Mouse (Mus musculus): Measurements from ENCODE around the gene Plekhg5. TPM values are rescaled to one million over a fixed set of nuclear protein-coding genes. Genes with fewer than 3 reads are reported as not detected.

Gene Plekhg5
- polyA plus RNA-seq, 1 experiment from 2014 or later = 8.9 TPM

- Histone ChIP-seq H3K4me3 (ENCODE audit: low read depth, low read length) (peak overlapping the region; percentile 42), H3K4me2 (peak overlapping the region; percentile 62), H3K4me1 (replicated peaks; ENCODE audit: control insufficient read depth, insufficient read depth, low read length) (peaks cover 30% of the 10 kb centered on the region), H3K9ac (ENCODE audit: low read depth, low read length) (no peak overlapping the region; the same call in 1 of the 2 replicates), H3K27me3 (replicated peaks; ENCODE audit: control insufficient read depth, insufficient read depth, low read length) (peaks cover 67% of the 10 kb centered on the region), H3K27ac (ENCODE audit: low read depth, low read length) (no peak overlapping the region), H3K9me3 (ENCODE audit: control insufficient read depth, low read length) (no peaks in the 10 kb centered on the region), H3K36me3 (ENCODE audit: control insufficient read depth, insufficient read depth, low read length) (no peaks in the 10 kb centered on the region)
- WGBS = under 1% methylated on average over 22 of the region's 23 CpGs
- DNase-seq (ENCODE audit: low spot score) (peak; percentile 88), ATAC-seq (replicated peaks; ENCODE audit: low FRiP score) (peak; percentile 46)
Measured at GRCm38 (mm10) chr4:152153771-152154177, 81.5 kb downstream of the Plekhg5 start.

GRCm38 (mm10) chr4:152155019-152155418 lies 82.7 kb downstream of the Plekhg5 start:
- ATAC-seq (replicated peaks; ENCODE audit: low FRiP score) (no peak), DNase-seq (ENCODE audit: low spot score) (no peak)
- H3K27me3 ChIP-seq (replicated peaks; ENCODE audit: control insufficient read depth, insufficient read depth, low read length) = peaks cover 68% of the 10 kb centered on the region
- 56% methylated on average over 4 of the region's 4 CpGs for WGBS
- H3K9ac ChIP-seq (ENCODE audit: low read depth, low read length) = no peak overlapping the region
- no peak overlapping the region for H3K27ac ChIP-seq (ENCODE audit: low read depth, low read length)
- H3K4me2 ChIP-seq = no peak overlapping the region
- H3K9me3 ChIP-seq (ENCODE audit: control insufficient read depth, low read length) = no peaks in the 10 kb centered on the region
- no peak overlapping the region for H3K4me3 ChIP-seq (ENCODE audit: low read depth, low read length)
- H3K4me1 ChIP-seq (replicated peaks; ENCODE audit: control insufficient read depth, insufficient read depth, low read length) = peaks cover 32% of the 10 kb centered on the region
- no peaks in the 10 kb centered on the region for H3K36me3 ChIP-seq (ENCODE audit: control insufficient read depth, insufficient read depth, low read length)

GRCm38 (mm10) chr4:152157779-152158584 lies 85.7 kb downstream of the Plekhg5 start:
- H3K4me3 ChIP-seq (ENCODE audit: low read depth, low read length) = peak overlapping the region; percentile 36
- H3K27me3 ChIP-seq (replicated peaks; ENCODE audit: control insufficient read depth, insufficient read depth, low read length) = peaks cover 66% of the 10 kb centered on the region
- H3K9me3 ChIP-seq (ENCODE audit: control insufficient read depth, low read length) = no peaks in the 10 kb centered on the region
- no peak overlapping the region for H3K9ac ChIP-seq (ENCODE audit: low read depth, low read length)
- H3K4me2 ChIP-seq = peak overlapping the region; percentile 68
- H3K36me3 ChIP-seq (ENCODE audit: control insufficient read depth, insufficient read depth, low read length) = no peaks in the 10 kb centered on the region
- 14% methylated on average over 21 of the region's 21 CpGs for WGBS
- H3K27ac ChIP-seq (ENCODE audit: low read depth, low read length) = no peak overlapping the region
- DNase-seq (ENCODE audit: low spot score) = peak; percentile 71
- H3K4me1 ChIP-seq (replicated peaks; ENCODE audit: control insufficient read depth, insufficient read depth, low read length) = peaks cover 17% of the 10 kb centered on the region
- ATAC-seq (replicated peaks; ENCODE audit: low FRiP score) = no peak

GRCm38 (mm10) chr4:152158585-152159284 lies 86.4 kb downstream of the Plekhg5 start, which contains the start of gene Hes2:
Gene Hes2, plus strand, starts transcription at chr4:152158867.
- Histone ChIP-seq H3K4me3 (ENCODE audit: low read depth, low read length) (peak within 1 kb of the TSS; percentile 36), H3K27ac (ENCODE audit: low read depth, low read length) (no peak within 1 kb of the TSS), H3K36me3 (ENCODE audit: control insufficient read depth, insufficient read depth, low read length) (no peaks in the 10 kb centered on the region), H3K4me1 (replicated peaks; ENCODE audit: control insufficient read depth, insufficient read depth, low read length) (peaks cover 15% of the 10 kb centered on the region), H3K4me2 (peak within 1 kb of the TSS; percentile 68), H3K9me3 (ENCODE audit: control insufficient read depth, low read length) (no peaks in the 10 kb centered on the region), H3K27me3 (replicated peaks; ENCODE audit: control insufficient read depth, insufficient read depth, low read length) (peaks cover 59% of the 10 kb centered on the region), H3K9ac (ENCODE audit: low read depth, low read length) (no peak within 1 kb of the TSS; the same call in 1 of the 2 replicates)
- ATAC-seq (replicated peaks; ENCODE audit: low FRiP score) (peak; percentile 44), DNase-seq (ENCODE audit: low spot score) (peak; percentile 60)
- 5% methylated on average over 35 of the region's 35 CpGs for WGBS

- Histone ChIP-seq H3K27me3 (replicated peaks; ENCODE audit: control insufficient read depth, insufficient read depth, low read length) (peaks cover 58% of the 10 kb centered on the region), H3K4me3 (ENCODE audit: low read depth, low read length) (peak overlapping the region; percentile 36)
- WGBS = 1% methylated on average over 19 of the region's 19 CpGs
Measured at GRCm38 (mm10) chr4:152159285-152159678, 87.0 kb downstream of the Plekhg5 start.

GRCm38 (mm10) chr4:152160748-152161147 lies 88.5 kb downstream of the Plekhg5 start:
- Histone ChIP-seq H3K36me3 (ENCODE audit: control insufficient read depth, insufficient read depth, low read length) (no peaks in the 10 kb centered on the region), H3K9me3 (ENCODE audit: control insufficient read depth, low read length) (no peaks in the 10 kb centered on the region), H3K4me1 (replicated peaks; ENCODE audit: control insufficient read depth, insufficient read depth, low read length) (peaks cover 11% of the 10 kb centered on the region), H3K27me3 (replicated peaks; ENCODE audit: control insufficient read depth, insufficient read depth, low read length) (peaks cover 57% of the 10 kb centered on the region), H3K9ac (ENCODE audit: low read depth, low read length) (no peak overlapping the region), H3K27ac (ENCODE audit: low read depth, low read length) (no peak overlapping the region), H3K4me2 (no peak overlapping the region), H3K4me3 (ENCODE audit: low read depth, low read length) (no peak overlapping the region)
- WGBS = 50% methylated on average over 4 of the region's 4 CpGs
- no peak for DNase-seq (ENCODE audit: low spot score)
- no peak for ATAC-seq (replicated peaks; ENCODE audit: low FRiP score)

More at GRCm38 (mm10) chr4:152159285-152159678, 87.0 kb downstream of the Plekhg5 start:
- H3K27ac ChIP-seq (ENCODE audit: low read depth, low read length) = no peak overlapping the region
- no peak overlapping the region for H3K9ac ChIP-seq (ENCODE audit: low read depth, low read length)
- peaks cover 11% of the 10 kb centered on the region for H3K4me1 ChIP-seq (replicated peaks; ENCODE audit: control insufficient read depth, insufficient read depth, low read length)
- peak overlapping the region; percentile 68 for H3K4me2 ChIP-seq
- ATAC-seq (replicated peaks; ENCODE audit: low FRiP score) = no peak
- no peaks in the 10 kb centered on the region for H3K9me3 ChIP-seq (ENCODE audit: control insufficient read depth, low read length)
- DNase-seq (ENCODE audit: low spot score) = no peak
- no peaks in the 10 kb centered on the region for H3K36me3 ChIP-seq (ENCODE audit: control insufficient read depth, insufficient read depth, low read length)

GRCm38 (mm10) chr4:152161601-152162000 lies 89.3 kb downstream of the Plekhg5 start:
- H3K9ac ChIP-seq (ENCODE audit: low read depth, low read length) = no peak overlapping the region
- peaks cover 57% of the 10 kb centered on the region for H3K27me3 ChIP-seq (replicated peaks; ENCODE audit: control insufficient read depth, insufficient read depth, low read length)
- peaks cover 11% of the 10 kb centered on the region for H3K4me1 ChIP-seq (replicated peaks; ENCODE audit: control insufficient read depth, insufficient read depth, low read length)
- no peak overlapping the region for H3K4me2 ChIP-seq
- DNase-seq (ENCODE audit: low spot score) (no peak), ATAC-seq (replicated peaks; ENCODE audit: low FRiP score) (no peak)
- no peak overlapping the region for H3K4me3 ChIP-seq (ENCODE audit: low read depth, low read length)
- 70% methylated on average over 6 of the region's 6 CpGs for WGBS
- no peaks in the 10 kb centered on the region for H3K9me3 ChIP-seq (ENCODE audit: control insufficient read depth, low read length)
- H3K27ac ChIP-seq (ENCODE audit: low read depth, low read length) = no peak overlapping the region
- no peaks in the 10 kb centered on the region for H3K36me3 ChIP-seq (ENCODE audit: control insufficient read depth, insufficient read depth, low read length)

- Histone ChIP-seq H3K9ac (ENCODE audit: low read depth, low read length) (no peak overlapping the region), H3K4me1 (replicated peaks; ENCODE audit: control insufficient read depth, insufficient read depth, low read length) (peaks cover 11% of the 10 kb centered on the region), H3K4me2 (no peak overlapping the region), H3K36me3 (ENCODE audit: control insufficient read depth, insufficient read depth, low read length) (no peaks in the 10 kb centered on the region), H3K27ac (ENCODE audit: low read depth, low read length) (no peak overlapping the region), H3K27me3 (replicated peaks; ENCODE audit: control insufficient read depth, insufficient read depth, low read length) (peaks cover 54% of the 10 kb centered on the region), H3K4me3 (ENCODE audit: low read depth, low read length) (no peak overlapping the region), H3K9me3 (ENCODE audit: control insufficient read depth, low read length) (no peaks in the 10 kb centered on the region)
- no peak for ATAC-seq (replicated peaks; ENCODE audit: low FRiP score)
- 70% methylated on average over 2 of the region's 2 CpGs for WGBS
- DNase-seq (ENCODE audit: low spot score) = no peak
Measured at GRCm38 (mm10) chr4:152162748-152163147, 90.5 kb downstream of the Plekhg5 start.

All from liver, embryonic 11.5 days (tissue).